Mouse (Mus musculus) bone marrow, adult 2 months (tissue): ENCODE data around the gene Stambpl1. TPM values are rescaled to one million over a fixed set of nuclear protein-coding genes. Genes with fewer than 3 reads are reported as not detected.

Experiments
- H3K27ac ChIP-seq: fragments of 200-500 bp; 2 replicates; pipeline ENCODE4 v1.5.1; 2012; ENCODE audit warnings: low read depth, mild to moderate bottlenecking, control low read depth, inconsistent platforms, low read length; ENCODE audit not compliant: control insufficient read depth, poor library complexity, insufficient read depth
- H3K4me1 ChIP-seq: fragments of 200-500 bp; 2 replicates; pipeline ENCODE4 v1.6.1; 2011; ENCODE audit warnings: low read length; ENCODE audit not compliant: control insufficient read depth, insufficient read depth
- H3K4me3 ChIP-seq: fragments of 200-500 bp; replicated peaks from 2 replicates; pipeline ENCODE3; 2011; ENCODE audit warnings: mild to moderate bottlenecking, low read depth, low read length, control low read depth; ENCODE audit not compliant: control insufficient read depth
- CTCF ChIP-seq: fragments of 200-500 bp; IDR thresholded peaks from 2 replicates; pipeline ENCODE4 v1.5.1; 2011; ENCODE audit warnings: low read length, control low read depth; ENCODE audit not compliant: control insufficient read depth, insufficient read depth
- POLR2A ChIP-seq: fragments of 200-500 bp; IDR thresholded peaks from 2 replicates; pipeline ENCODE4 v1.6.1; 2011; ENCODE audit warnings: low read depth, mild to moderate bottlenecking, control low read depth, low read length, borderline replicate concordance; ENCODE audit not compliant: control insufficient read depth
- WGBS: fragments of 180-500 bp; shearing (Covaris S2); methylation state at CpG from one replicate; pipeline ENCODE4 v1.1.7; 2018; 5-methylcytosine and 5-hydroxymethylcytosine counted together
- polyA plus RNA-seq: library from polyadenylated mRNA; stranded (reverse); fragments of >200 nt; gene quantifications from 2 replicates; pipeline ENCODE4 v1.2.4, GENCODE M21; 2011; ENCODE audit warnings: low replicate concordance; ENCODE audit not compliant: missing spikeins, insufficient read depth, insufficient read length

Gene Stambpl1
- polyA plus RNA-seq, 1 experiment: 30.5 TPM

DNA sequence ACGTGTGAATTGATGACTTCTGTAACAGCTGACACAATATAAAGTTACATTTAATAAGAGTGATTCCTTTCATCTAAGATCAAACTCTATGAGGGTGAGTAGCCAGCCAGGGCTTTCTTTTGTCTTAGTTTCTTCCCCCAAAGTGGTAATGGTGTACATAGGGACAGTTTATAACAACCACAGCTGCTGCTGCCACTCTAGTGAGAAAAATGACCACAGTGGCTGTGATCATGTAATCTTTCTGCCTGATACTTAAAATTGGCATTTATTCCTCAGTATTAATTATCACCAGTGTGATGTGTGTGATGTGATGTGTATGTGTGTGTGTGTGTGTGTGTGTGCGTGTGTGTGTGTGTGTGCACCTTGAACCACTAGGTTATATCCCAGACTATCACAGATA is 59.9 kb downstream of the Stambpl1 start:
- no peak overlapping the region for H3K27ac ChIP-seq
- H3K4me1 ChIP-seq: peaks cover 2% of the 10 kb centered on the region
- no peak overlapping the region for H3K4me3 ChIP-seq
- WGBS: 81% methylated on average over 2 of the region's 2 CpGs
- TF ChIP-seq CTCF: no peak
- TF ChIP-seq POLR2A: no peak

DNA sequence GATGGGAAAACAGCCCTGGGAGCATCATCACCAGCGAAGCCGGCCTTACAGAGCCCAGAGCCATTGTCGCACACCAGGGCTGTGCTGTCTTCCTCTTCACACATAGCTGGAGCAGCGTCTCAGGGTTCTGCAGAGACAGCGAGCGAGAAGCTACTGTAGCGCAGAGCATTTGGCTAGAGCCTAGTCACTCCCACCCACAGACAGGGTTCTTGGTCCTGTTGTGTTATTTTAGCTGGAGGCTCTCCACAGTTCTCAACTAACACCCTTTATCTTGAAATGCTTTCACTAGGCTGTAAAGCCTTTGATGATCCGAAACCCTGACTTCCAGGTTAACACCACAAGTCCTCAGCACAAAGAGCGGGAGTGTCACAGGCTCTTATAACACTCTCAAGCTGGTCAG is 60.4 kb downstream of the Stambpl1 start:
- Histone ChIP-seq H3K4me1 (peaks cover 2% of the 10 kb centered on the region), H3K27ac (no peak overlapping the region; the same call in 1 of the 2 replicates), H3K4me3 (no peak overlapping the region)
- no peak for TF ChIP-seq CTCF
- no peak for TF ChIP-seq POLR2A
- 85% methylated on average over 9 of the region's 9 CpGs for WGBS

DNA sequence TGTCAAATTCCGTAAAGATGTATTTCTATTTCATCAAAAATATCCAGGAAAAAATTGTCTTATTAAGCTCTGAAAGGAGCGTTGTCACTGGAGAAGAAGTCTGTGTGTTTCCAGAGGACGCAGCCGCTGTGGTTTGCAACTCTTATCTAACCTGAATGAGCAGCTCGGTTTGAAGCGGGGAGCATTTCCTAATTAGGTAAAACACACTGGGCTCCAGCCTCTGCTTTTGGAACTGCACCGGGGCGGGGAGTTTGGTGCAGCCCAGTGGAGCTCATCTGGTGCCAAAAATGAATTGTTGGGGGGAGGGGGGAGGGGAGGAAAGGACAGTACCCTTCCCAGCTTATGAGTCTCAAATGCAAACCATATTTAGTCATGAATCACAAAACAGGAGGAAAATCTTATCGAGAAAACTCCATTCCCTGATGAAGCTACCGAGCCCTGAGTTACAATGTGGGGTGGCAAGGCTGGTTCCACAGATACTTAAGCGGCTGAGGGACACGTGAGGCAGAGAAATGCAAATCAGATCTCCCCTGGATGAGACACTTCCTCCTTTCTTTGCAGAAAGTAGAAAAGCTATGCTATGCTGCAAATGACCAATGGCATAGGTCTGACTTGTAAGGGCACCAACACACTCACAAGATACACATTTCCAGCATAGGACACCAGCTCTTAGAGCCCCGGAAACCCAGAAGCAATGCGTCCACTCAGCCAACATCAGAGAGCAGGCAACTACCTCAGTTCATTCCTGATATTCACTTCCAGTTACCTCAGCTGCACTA is 62.3 kb downstream of the Stambpl1 start:
- peaks cover 2% of the 10 kb centered on the region; the same call in 1 of the 2 replicates for H3K4me1 ChIP-seq
- no peak overlapping the region for H3K4me3 ChIP-seq
- TF ChIP-seq CTCF (no peak), POLR2A (no peak)
- H3K27ac ChIP-seq: peak overlapping the region; percentile 54
- WGBS: 10% methylated on average over 14 of the region's 14 CpGs

DNA sequence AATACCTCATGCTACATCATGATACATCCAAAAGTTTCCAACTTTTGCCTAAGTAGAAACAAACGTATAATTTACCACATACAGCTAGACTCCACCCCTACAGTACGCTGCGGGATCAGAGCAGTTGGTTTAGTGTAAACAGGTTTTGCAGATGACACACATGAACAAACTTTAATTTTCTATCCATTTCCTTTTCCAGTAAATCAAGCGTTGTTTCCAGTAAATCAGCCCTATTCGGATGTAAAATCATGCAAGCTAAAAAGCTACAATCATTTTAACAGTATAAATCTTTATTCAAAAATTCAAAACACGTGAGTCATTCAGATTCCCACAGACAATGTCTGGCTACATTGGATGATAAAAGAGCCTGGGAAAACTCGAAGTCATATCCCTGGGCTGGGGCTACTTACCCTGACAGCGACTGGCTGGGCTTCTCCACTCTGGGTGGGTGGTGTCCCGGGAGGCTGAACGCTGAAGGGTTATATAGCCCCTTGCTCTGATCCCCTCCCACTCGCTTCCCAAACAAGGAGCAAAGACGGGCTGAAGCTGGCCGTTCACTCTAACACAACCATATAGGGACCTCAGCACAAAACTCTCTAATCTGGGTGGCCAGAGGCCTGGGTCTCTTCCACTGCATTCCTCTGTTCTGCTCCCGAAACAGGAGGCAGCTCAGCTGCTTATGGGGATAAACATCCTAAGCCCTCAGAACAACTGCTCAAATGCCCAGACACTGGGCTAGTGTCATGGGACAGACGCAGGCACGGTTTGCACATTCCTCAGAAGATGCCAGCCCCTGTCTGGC is 63.1 kb downstream of the Stambpl1 start, which contains the start of gene Acta2:
Gene Acta2 (minus strand): TSS at position 711 of the 802 bp plus-strand sequence.
- Histone ChIP-seq H3K4me1 (peaks cover 2% of the 10 kb centered on the region; the same call in 1 of the 2 replicates), H3K27ac (no peak within 1 kb of the TSS; the same call in 1 of the 2 replicates), H3K4me3 (no peak within 1 kb of the TSS)
- 75% methylated on average over 16 of the region's 16 CpGs for WGBS
- TF ChIP-seq CTCF: no peak
- TF ChIP-seq POLR2A: no peak

DNA sequence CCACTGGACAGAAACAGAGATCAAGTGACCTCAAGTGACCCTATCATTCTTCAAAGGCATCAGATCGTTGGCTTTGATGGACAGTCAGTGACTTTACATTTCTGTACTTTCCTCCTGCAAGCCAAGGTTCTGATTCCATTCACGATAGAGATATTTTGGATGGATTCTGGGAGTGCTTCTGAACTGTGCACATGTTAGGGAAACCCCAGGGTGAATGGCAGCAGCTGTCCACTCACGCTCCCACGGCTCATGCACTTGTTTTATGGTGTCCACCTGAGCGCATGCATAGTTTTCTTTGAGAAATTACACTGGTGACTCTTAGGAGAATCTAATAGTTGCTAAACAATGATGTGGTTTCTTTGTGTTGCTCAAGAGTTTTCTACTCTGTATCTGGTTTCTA is 64.1 kb downstream of the Stambpl1 start:
- no peak overlapping the region for H3K27ac ChIP-seq
- 56% methylated on average over 5 of the region's 5 CpGs for WGBS
- no peak for TF ChIP-seq CTCF
- no peak for TF ChIP-seq POLR2A
- H3K4me1 ChIP-seq: peaks cover 2% of the 10 kb centered on the region; the same call in 1 of the 2 replicates
- no peak overlapping the region for H3K4me3 ChIP-seq

DNA sequence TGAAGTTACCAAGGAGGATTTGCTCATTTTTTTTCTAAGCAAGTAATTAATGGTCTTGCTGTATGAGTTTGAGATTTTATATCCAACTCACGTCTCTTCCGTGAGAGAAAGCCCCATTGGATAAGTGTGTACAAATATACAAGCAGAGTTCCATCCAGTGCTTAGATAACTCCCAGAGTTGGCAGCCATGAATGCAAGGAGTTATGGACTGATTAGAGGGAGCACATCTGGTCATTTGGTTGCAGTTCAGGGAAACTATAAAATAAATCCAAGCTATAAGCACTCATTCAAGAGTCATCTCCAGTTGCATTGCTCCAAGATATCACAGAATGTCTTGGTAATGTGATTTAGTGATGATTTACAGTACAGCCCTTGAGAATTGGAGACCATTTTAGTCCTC is 64.9 kb downstream of the Stambpl1 start:
- Histone ChIP-seq H3K27ac (no peak overlapping the region), H3K4me1 (peaks cover 2% of the 10 kb centered on the region; the same call in 1 of the 2 replicates), H3K4me3 (no peak overlapping the region)
- TF ChIP-seq CTCF (no peak), POLR2A (no peak)
- WGBS: 74% methylated on average over 2 of the region's 2 CpGs

DNA sequence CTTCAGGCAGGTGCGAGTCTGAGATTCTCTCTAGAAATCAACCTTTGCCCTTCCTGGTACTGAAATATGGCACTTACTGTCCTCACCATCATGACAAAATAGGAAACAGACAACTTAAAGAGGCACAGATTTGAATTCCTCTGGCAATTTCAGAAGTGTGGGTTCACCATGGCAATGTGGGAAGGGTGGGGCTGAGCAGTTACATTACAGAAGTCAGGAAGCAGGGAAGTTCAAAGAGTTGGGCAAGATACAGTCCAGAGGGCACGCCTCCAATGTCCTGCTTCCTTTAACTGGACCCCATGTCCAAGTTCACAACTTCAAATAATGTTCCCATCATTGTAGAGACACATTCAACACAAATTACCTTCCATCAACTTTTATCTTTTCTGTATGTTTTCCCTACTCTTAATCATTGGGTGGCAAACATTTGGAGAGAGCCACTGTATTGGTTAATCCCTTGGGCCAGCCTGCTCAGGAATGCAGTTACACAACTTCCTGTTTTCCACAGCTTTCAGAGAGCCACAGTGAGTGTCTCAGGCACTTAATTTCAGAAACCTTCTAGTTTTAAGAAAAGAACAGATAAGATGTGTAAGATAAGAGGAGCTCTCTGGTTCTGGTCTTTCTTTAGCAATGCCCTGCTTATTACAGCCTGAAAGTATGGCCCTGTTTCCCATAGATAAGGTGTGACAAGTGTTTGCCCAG is 70.4 kb downstream of the Stambpl1 start:
- Histone ChIP-seq H3K4me3 (no peak overlapping the region), H3K27ac (no peak overlapping the region), H3K4me1 (no peaks in the 10 kb centered on the region; the same call in 1 of the 2 replicates)
- TF ChIP-seq CTCF: no peak
- TF ChIP-seq POLR2A: no peak
- WGBS: 35% methylated on average over 2 of the region's 2 CpGs

DNA sequence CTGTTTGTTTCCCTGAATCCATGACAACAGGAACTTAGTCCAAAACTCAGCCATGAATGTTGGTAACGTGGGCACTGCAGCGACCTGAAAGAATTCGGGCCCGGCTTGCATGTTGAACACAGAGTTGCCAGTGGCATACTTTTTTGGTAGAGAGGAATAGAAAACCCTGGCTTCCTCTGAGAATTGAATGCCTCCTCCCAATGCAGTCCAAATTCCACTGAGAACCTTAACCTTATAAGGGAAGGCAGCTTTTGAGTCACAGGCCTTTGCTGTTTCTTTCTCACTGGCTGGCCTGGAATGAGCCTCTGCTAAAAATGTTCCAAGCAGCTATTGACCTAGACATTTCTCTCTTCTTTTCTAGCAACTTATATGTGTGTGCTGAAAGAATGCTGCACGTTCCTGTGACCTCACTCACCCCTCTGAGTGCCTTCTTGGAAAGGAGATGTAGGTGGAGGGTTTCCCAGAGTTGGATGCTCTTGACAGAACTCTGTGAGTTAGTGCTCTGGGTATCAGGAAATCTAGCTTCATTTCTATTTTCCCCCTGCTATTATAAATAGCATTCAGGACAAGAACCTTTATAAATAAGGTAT is 73.7 kb downstream of the Stambpl1 start:
- Histone ChIP-seq H3K4me3 (no peak overlapping the region), H3K4me1 (no peaks in the 10 kb centered on the region; the same call in 1 of the 2 replicates), H3K27ac (no peak overlapping the region)
- WGBS: 72% methylated on average over 5 of the region's 5 CpGs
- TF ChIP-seq CTCF (no peak), POLR2A (no peak)
